Mouse (Mus musculus): Measurements from ENCODE around the gene Polrmt. TPM values are rescaled to one million over a fixed set of nuclear protein-coding genes. Genes with fewer than 3 reads are reported as not detected.

Polrmt gene
- polyA plus RNA-seq, 1 experiment from 2014 or later, result 30.9 TPM

- no peak for ATAC-seq (ENCODE audit: extremely low read depth, insufficient number of reproducible peaks, low FRiP score, low TSS enrichment)
- no peak overlapping the region for H3K4me3 ChIP-seq
- H3K27ac ChIP-seq (replicated peaks), result no peak overlapping the region
- no peak overlapping the region for H3K9ac ChIP-seq
- H3K36me3 ChIP-seq, result no peaks in the 10 kb centered on the region
- peaks cover 22% of the 10 kb centered on the region for H3K27me3 ChIP-seq (replicated peaks)
- H3K4me2 ChIP-seq, result no peak overlapping the region
- 71% methylated on average over 2 of the region's 2 CpGs for WGBS
- peaks cover 15% of the 10 kb centered on the region for H3K4me1 ChIP-seq
- H3K9me3 ChIP-seq, result 0 out of 2 replicates have a peak, but pooled peaks cover 6% of the 10 kb centered on the region
Measured at GRCm38 (mm10) chr10:79773208-79773607, 26.8 kb upstream of the Polrmt start.

GRCm38 (mm10) chr10:79772320-79772719 is 25.9 kb upstream of the Polrmt start:
- no peak for ATAC-seq (ENCODE audit: extremely low read depth, insufficient number of reproducible peaks, low FRiP score, low TSS enrichment)
- peaks cover 17% of the 10 kb centered on the region for H3K27me3 ChIP-seq (replicated peaks)
- WGBS, result 88% methylated on average over 3 of the region's 3 CpGs
- no peak overlapping the region for H3K4me3 ChIP-seq
- peaks cover 15% of the 10 kb centered on the region for H3K4me1 ChIP-seq
- H3K9ac ChIP-seq, result no peak overlapping the region
- no peaks in the 10 kb centered on the region for H3K36me3 ChIP-seq
- no peak overlapping the region for H3K27ac ChIP-seq (replicated peaks)
- H3K9me3 ChIP-seq, result 0 out of 2 replicates have a peak, but pooled peaks cover 6% of the 10 kb centered on the region
- H3K4me2 ChIP-seq, result no peak overlapping the region

GRCm38 (mm10) chr10:79769329-79769728 is 22.9 kb upstream of the Polrmt start:
- ATAC-seq (ENCODE audit: extremely low read depth, insufficient number of reproducible peaks, low FRiP score, low TSS enrichment), result no peak
- Histone ChIP-seq H3K27me3 (replicated peaks) (peaks cover 9% of the 10 kb centered on the region), H3K27ac (replicated peaks) (no peak overlapping the region), H3K9ac (no peak overlapping the region), H3K9me3 (no peaks in the 10 kb centered on the region), H3K4me2 (no peak overlapping the region), H3K36me3 (no peaks in the 10 kb centered on the region), H3K4me1 (peaks cover 29% of the 10 kb centered on the region), H3K4me3 (no peak overlapping the region)
- WGBS, result 59% methylated on average over 4 of the region's 4 CpGs

- H3K4me2 ChIP-seq, result peak overlapping the region; percentile 97; the same call in 1 of the 2 replicates
- no peaks in the 10 kb centered on the region for H3K36me3 ChIP-seq
- peaks cover 38% of the 10 kb centered on the region for H3K4me1 ChIP-seq
- ATAC-seq (ENCODE audit: extremely low read depth, insufficient number of reproducible peaks, low FRiP score, low TSS enrichment), result no peak
- no peaks in the 10 kb centered on the region for H3K9me3 ChIP-seq
- H3K27me3 ChIP-seq (replicated peaks), result peaks cover 9% of the 10 kb centered on the region
- 2% methylated on average over 5 of the region's 5 CpGs for WGBS
- H3K27ac ChIP-seq (replicated peaks), result no peak overlapping the region
- 0 out of 2 replicates have a peak overlapping the region, but pooled peaks have one; percentile 30 for H3K9ac ChIP-seq
- no peak overlapping the region for H3K4me3 ChIP-seq
Measured at GRCm38 (mm10) chr10:79768400-79768799, 22.0 kb upstream of the Polrmt start.

- H3K9me3 ChIP-seq, result no peaks in the 10 kb centered on the region
- peaks cover 4% of the 10 kb centered on the region; the same call in 1 of the 2 replicates for H3K36me3 ChIP-seq
- H3K27me3 ChIP-seq (replicated peaks), result peaks cover 9% of the 10 kb centered on the region
- peak; percentile 71 for ATAC-seq (ENCODE audit: extremely low read depth, insufficient number of reproducible peaks, low FRiP score, low TSS enrichment)
- peak overlapping the region; percentile 93 for H3K4me3 ChIP-seq
- 11% methylated on average over 40 of the region's 40 CpGs for WGBS
- peak overlapping the region; percentile 91 for H3K27ac ChIP-seq (replicated peaks)
- H3K9ac ChIP-seq, result peak overlapping the region; percentile 98
- peak overlapping the region; percentile 97 for H3K4me2 ChIP-seq
- H3K4me1 ChIP-seq, result peaks cover 42% of the 10 kb centered on the region
Measured at GRCm38 (mm10) chr10:79767372-79768244, 21.2 kb upstream of the Polrmt start.

- peak within 1 kb of the TSS; percentile 91 for H3K27ac ChIP-seq (replicated peaks)
- ATAC-seq (ENCODE audit: extremely low read depth, insufficient number of reproducible peaks, low FRiP score, low TSS enrichment), result peak; percentile 89
- H3K9me3 ChIP-seq, result no peaks in the 10 kb centered on the region
- peaks cover 9% of the 10 kb centered on the region for H3K27me3 ChIP-seq (replicated peaks)
- peak within 1 kb of the TSS; percentile 97 for H3K4me2 ChIP-seq
- WGBS, result under 1% methylated on average over 96 of the region's 101 CpGs
- peak within 1 kb of the TSS; percentile 98 for H3K9ac ChIP-seq
- peaks cover 13% of the 10 kb centered on the region for H3K36me3 ChIP-seq
- H3K4me1 ChIP-seq, result peaks cover 42% of the 10 kb centered on the region
- H3K4me3 ChIP-seq, result peak within 1 kb of the TSS; percentile 93
Measured at GRCm38 (mm10) chr10:79766508-79767325, 20.3 kb upstream of the Polrmt start, which contains the start of gene Rnf126. Rnf126 (minus strand) TSS chr10:79766952.

GRCm38 (mm10) chr10:79766001-79766507 is 19.7 kb upstream of the Polrmt start:
- no peaks in the 10 kb centered on the region for H3K9me3 ChIP-seq
- H3K4me1 ChIP-seq, result peaks cover 42% of the 10 kb centered on the region
- H3K27me3 ChIP-seq (replicated peaks), result peaks cover 8% of the 10 kb centered on the region
- peak overlapping the region; percentile 93 for H3K4me3 ChIP-seq
- H3K9ac ChIP-seq, result peak overlapping the region; percentile 98
- WGBS, result 6% methylated on average over 16 of the region's 16 CpGs
- peaks cover 19% of the 10 kb centered on the region for H3K36me3 ChIP-seq
- H3K4me2 ChIP-seq, result peak overlapping the region; percentile 97
- no peak for ATAC-seq (ENCODE audit: extremely low read depth, insufficient number of reproducible peaks, low FRiP score, low TSS enrichment)
- peak overlapping the region; percentile 91 for H3K27ac ChIP-seq (replicated peaks)

- H3K4me1 ChIP-seq, result peaks cover 42% of the 10 kb centered on the region
- no peak overlapping the region for H3K27ac ChIP-seq (replicated peaks)
- H3K9me3 ChIP-seq, result no peaks in the 10 kb centered on the region
- peak overlapping the region; percentile 93 for H3K4me3 ChIP-seq
- H3K9ac ChIP-seq, result peak overlapping the region; percentile 98
- no peaks in the 10 kb centered on the region for H3K27me3 ChIP-seq (replicated peaks)
- peaks cover 27% of the 10 kb centered on the region for H3K36me3 ChIP-seq
- H3K4me2 ChIP-seq, result peak overlapping the region; percentile 97
- no peak for ATAC-seq (ENCODE audit: extremely low read depth, insufficient number of reproducible peaks, low FRiP score, low TSS enrichment)
- 78% methylated on average over 2 of the region's 2 CpGs for WGBS
Measured at GRCm38 (mm10) chr10:79765228-79765745, 18.9 kb upstream of the Polrmt start.

- no peak overlapping the region for H3K27ac ChIP-seq (replicated peaks)
- H3K4me3 ChIP-seq, result no peak overlapping the region
- 70% methylated on average over 7 of the region's 7 CpGs for WGBS
- ATAC-seq (ENCODE audit: extremely low read depth, insufficient number of reproducible peaks, low FRiP score, low TSS enrichment), result no peak
- H3K4me2 ChIP-seq, result no peak overlapping the region
- peaks cover 37% of the 10 kb centered on the region for H3K36me3 ChIP-seq
- H3K27me3 ChIP-seq (replicated peaks), result no peaks in the 10 kb centered on the region
- H3K4me1 ChIP-seq, result peaks cover 42% of the 10 kb centered on the region
- no peaks in the 10 kb centered on the region for H3K9me3 ChIP-seq
- H3K9ac ChIP-seq, result peak overlapping the region; percentile 63
Measured at GRCm38 (mm10) chr10:79764234-79764633, 17.9 kb upstream of the Polrmt start.

- Histone ChIP-seq H3K36me3 (peaks cover 50% of the 10 kb centered on the region), H3K9me3 (no peaks in the 10 kb centered on the region), H3K27me3 (replicated peaks) (no peaks in the 10 kb centered on the region), H3K4me2 (no peak overlapping the region), H3K4me1 (peaks cover 37% of the 10 kb centered on the region), H3K4me3 (no peak overlapping the region), H3K27ac (replicated peaks) (no peak overlapping the region), H3K9ac (0 out of 2 replicates have a peak overlapping the region, but pooled peaks have one; percentile 6)
- 88% methylated on average over 3 of the region's 3 CpGs for WGBS
- ATAC-seq (ENCODE audit: extremely low read depth, insufficient number of reproducible peaks, low FRiP score, low TSS enrichment), result no peak
Measured at GRCm38 (mm10) chr10:79762875-79763274, 16.5 kb upstream of the Polrmt start.

All from heart, embryonic 13.5 days (tissue).